Mouse (Mus musculus) limb, embryonic 14.5 days (tissue): ENCODE results near the gene Olfr1006. TPM values are rescaled to one million over a fixed set of nuclear protein-coding genes. Genes with fewer than 3 reads are reported as not detected.

Experiments used
- ATAC-seq: fragments of 200-750 bp; cut with Nextera tagmentation; 2 replicates; pipeline ENCODE4 v1.8.0; 2017; ENCODE audit warnings: low read depth, moderate number of reproducible peaks, moderate TSS enrichment; ENCODE audit not compliant: low FRiP score
- DNase-seq: peaks from one replicate; pipeline ENCODE4 v3.0.0-alpha.2; 2015; ENCODE audit warnings: low spot score
- H3K27ac ChIP-seq: fragments of 300-500 bp; sonication (generic); replicated peaks from 2 replicates; pipeline ENCODE4 v1.5.1; 2014; ENCODE audit warnings: low read depth, mild to moderate bottlenecking, low read length, moderate library complexity, mixed read lengths
- H3K27me3 ChIP-seq: fragments of 300-500 bp; sonication (generic); 2 replicates; pipeline ENCODE4 v1.6.1; 2014; ENCODE audit warnings: low read length, mixed read lengths; ENCODE audit not compliant: control insufficient read depth, insufficient read depth
- H3K36me3 ChIP-seq: fragments of 300-500 bp; sonication (generic); 2 replicates; pipeline ENCODE4 v1.6.1; 2014; ENCODE audit warnings: mild to moderate bottlenecking, low read length, moderate library complexity, mixed read lengths; ENCODE audit not compliant: control insufficient read depth, insufficient read depth
- H3K4me1 ChIP-seq: fragments of 300-500 bp; sonication (generic); 2 replicates; pipeline ENCODE4 v1.6.1; 2014; ENCODE audit warnings: antibody characterized with exemption, low read length, mixed read lengths; ENCODE audit not compliant: control insufficient read depth, insufficient read depth
- H3K4me2 ChIP-seq: fragments of 300-500 bp; sonication (generic); replicated peaks from 2 replicates; pipeline ENCODE4 v1.6.1; 2014; ENCODE audit warnings: low read depth, mild to moderate bottlenecking, low read length, moderate library complexity; ENCODE audit not compliant: severe bottlenecking
- H3K4me3 ChIP-seq: fragments of 300-500 bp; sonication (generic); replicated peaks from 2 replicates; pipeline ENCODE4 v1.5.1; 2014; ENCODE audit warnings: low read length
- H3K9ac ChIP-seq: fragments of 300-500 bp; sonication (generic); 2 replicates; pipeline ENCODE4 v1.6.1; 2014; ENCODE audit warnings: mild to moderate bottlenecking, low read depth, low read length, moderate library complexity; ENCODE audit not compliant: severe bottlenecking
- H3K9me3 ChIP-seq: fragments of 300-500 bp; sonication (generic); 2 replicates; pipeline ENCODE4 v1.6.1; 2016; ENCODE audit warnings: low read length; ENCODE audit not compliant: control insufficient read depth
- POLR2A ChIP-seq: fragments of 200-500 bp; IDR thresholded peaks from 2 replicates; pipeline ENCODE4 v1.8.0; 2012; ENCODE audit warnings: inconsistent platforms, mild to moderate bottlenecking, moderate library complexity, borderline replicate concordance; ENCODE audit not compliant: insufficient read depth, insufficient read length; ENCODE audit errors: extremely low read depth
- WGBS: fragments of 180-500 bp; shearing (Covaris S2); extraction: QIAGEN DNeasy Blood & Tissue Kit; methylation state at CpG from one replicate; pipeline ENCODE4 v1.1.7; 2014; 5-methylcytosine and 5-hydroxymethylcytosine counted together
- polyA plus RNA-seq, 2 experiments: library from polyadenylated mRNA; depleted of rRNA in 1 of 2; stranded (reverse) in 1 of 2; unstranded in 1 of 2; fragments of >200 nt; fragmentation: Nextera tagmentation in 1 of 2; extraction: Ambion mirVana in 1 of 2; gene quantifications; 2 replicates each; pipeline versions ENCODE4 v1.2.1 to v1.2.3; 2012 to 2014

Olfr1006 gene
- polyA plus RNA-seq, 2 experiments = not detected

DNA sequence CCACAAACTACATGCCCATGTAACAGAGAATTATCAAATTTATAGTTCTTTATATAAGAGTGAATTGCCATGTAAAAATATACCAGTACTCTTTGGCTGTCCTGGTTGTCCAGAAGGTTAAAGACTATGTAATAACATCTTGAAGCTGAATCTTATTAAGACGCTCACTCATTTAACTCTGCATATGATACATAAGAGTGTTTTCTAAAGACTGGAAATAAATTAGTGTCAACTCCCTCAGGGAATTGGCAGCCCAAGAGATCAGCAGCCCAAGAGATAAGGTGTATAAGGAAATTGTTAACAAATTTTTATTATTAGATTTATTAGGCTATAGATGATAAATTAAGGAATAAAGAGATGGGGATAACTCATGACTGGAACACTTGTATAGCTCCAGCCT is 28.0 kb downstream of the Olfr1006 start, which contains the start of gene Olfr1002:
Gene Olfr1002, minus strand, starts transcription at position 101 of the 400 bp plus-strand sequence.
- Histone ChIP-seq H3K27me3 (no peaks in the 10 kb centered on the region), H3K36me3 (no peaks in the 10 kb centered on the region), H3K4me1 (no peaks in the 10 kb centered on the region), H3K4me2 (no peak within 1 kb of the TSS), H3K4me3 (no peak within 1 kb of the TSS), H3K9ac (no peak within 1 kb of the TSS), H3K9me3 (no peaks in the 10 kb centered on the region), H3K27ac (no peak within 1 kb of the TSS)
- ATAC-seq = no peak
- DNase-seq = no peak
- TF ChIP-seq POLR2A = no peak
- 89% methylated on average over 1 of the region's 1 CpGs for WGBS

Other genes with a start within 250 kb of the Olfr1006 start
- gene Olfr994, start 242.3 kb downstream of the Olfr1006 start, polyA plus RNA-seq (2012; rRNA removed) = not detected in 2 replicates
- not detected in 2 replicates for gene Olfr994, start 242.3 kb downstream of the Olfr1006 start, polyA plus RNA-seq (2014; fragmentation: Nextera tagmentation; extraction: Ambion mirVana)
- not detected in 2 replicates for gene Olfr995, start 235.1 kb downstream of the Olfr1006 start, polyA plus RNA-seq (2012; rRNA removed)
- gene Olfr995, start 235.1 kb downstream of the Olfr1006 start, polyA plus RNA-seq (2014; fragmentation: Nextera tagmentation; extraction: Ambion mirVana) = not detected in 2 replicates
- 2.2 and 3.9 TPM in 2 replicates for gene 4833423E24Rik, start 159.7 kb downstream of the Olfr1006 start, polyA plus RNA-seq (2012; rRNA removed)
- 4.9 and 7.2 TPM in 2 replicates for gene 4833423E24Rik, start 159.7 kb downstream of the Olfr1006 start, polyA plus RNA-seq (2014; fragmentation: Nextera tagmentation; extraction: Ambion mirVana)
- not detected in 2 replicates for gene Olfr996, start 99.6 kb downstream of the Olfr1006 start, polyA plus RNA-seq (2012; rRNA removed)
- not detected in 2 replicates for gene Olfr996, start 99.6 kb downstream of the Olfr1006 start, polyA plus RNA-seq (2014; fragmentation: Nextera tagmentation; extraction: Ambion mirVana)
- not detected in 2 replicates for gene Olfr998, start 89.8 kb downstream of the Olfr1006 start, polyA plus RNA-seq (2012; rRNA removed)
- not detected in 2 replicates for gene Olfr998, start 89.8 kb downstream of the Olfr1006 start, polyA plus RNA-seq (2014; fragmentation: Nextera tagmentation; extraction: Ambion mirVana)
- not detected in 2 replicates for gene Olfr1000, start 66.9 kb downstream of the Olfr1006 start, polyA plus RNA-seq (2012; rRNA removed)
- not detected in 2 replicates for gene Olfr1000, start 66.9 kb downstream of the Olfr1006 start, polyA plus RNA-seq (2014; fragmentation: Nextera tagmentation; extraction: Ambion mirVana)
- not detected in 2 replicates for gene Olfr1002, start 28.1 kb downstream of the Olfr1006 start, polyA plus RNA-seq (2012; rRNA removed)
- gene Olfr1002, start 28.1 kb downstream of the Olfr1006 start, polyA plus RNA-seq (2014; fragmentation: Nextera tagmentation; extraction: Ambion mirVana) = not detected in 2 replicates
- not detected in 2 replicates for gene Olfr154, start 14.3 kb downstream of the Olfr1006 start, polyA plus RNA-seq (2012; rRNA removed)
- gene Olfr154, start 14.3 kb downstream of the Olfr1006 start, polyA plus RNA-seq (2014; fragmentation: Nextera tagmentation; extraction: Ambion mirVana) = not detected in 2 replicates
- not detected in 2 replicates for gene Olfr1008, start 10.7 kb upstream of the Olfr1006 start, polyA plus RNA-seq (2012; rRNA removed)
- gene Olfr1008, start 10.7 kb upstream of the Olfr1006 start, polyA plus RNA-seq (2014; fragmentation: Nextera tagmentation; extraction: Ambion mirVana) = not detected in 2 replicates
- not detected in 2 replicates for gene Olfr1009, start 36.7 kb upstream of the Olfr1006 start, polyA plus RNA-seq (2012; rRNA removed)
- not detected in 2 replicates for gene Olfr1009, start 36.7 kb upstream of the Olfr1006 start, polyA plus RNA-seq (2014; fragmentation: Nextera tagmentation; extraction: Ambion mirVana)
- gene Olfr1012, start 84.0 kb upstream of the Olfr1006 start, polyA plus RNA-seq (2012; rRNA removed) = not detected in 2 replicates
- not detected in 2 replicates for gene Olfr1012, start 84.0 kb upstream of the Olfr1006 start, polyA plus RNA-seq (2014; fragmentation: Nextera tagmentation; extraction: Ambion mirVana)
- not detected in 2 replicates for gene Olfr1013, start 88.3 kb upstream of the Olfr1006 start, polyA plus RNA-seq (2012; rRNA removed)
- not detected in 2 replicates for gene Olfr1013, start 88.3 kb upstream of the Olfr1006 start, polyA plus RNA-seq (2014; fragmentation: Nextera tagmentation; extraction: Ambion mirVana)
- gene Olfr1014, start 93.9 kb upstream of the Olfr1006 start, polyA plus RNA-seq (2012; rRNA removed) = not detected in 2 replicates
- gene Olfr1014, start 93.9 kb upstream of the Olfr1006 start, polyA plus RNA-seq (2014; fragmentation: Nextera tagmentation; extraction: Ambion mirVana) = not detected in 2 replicates
- gene Olfr1015, start 103.2 kb upstream of the Olfr1006 start, polyA plus RNA-seq (2012; rRNA removed) = not detected in 2 replicates
- gene Olfr1015, start 103.2 kb upstream of the Olfr1006 start, polyA plus RNA-seq (2014; fragmentation: Nextera tagmentation; extraction: Ambion mirVana) = not detected in 2 replicates
- not detected in 2 replicates for gene Olfr1016, start 123.8 kb upstream of the Olfr1006 start, polyA plus RNA-seq (2012; rRNA removed)
- not detected in 2 replicates for gene Olfr1016, start 123.8 kb upstream of the Olfr1006 start, polyA plus RNA-seq (2014; fragmentation: Nextera tagmentation; extraction: Ambion mirVana)
- not detected in 2 replicates for gene Olfr1018, start 139.7 kb upstream of the Olfr1006 start, polyA plus RNA-seq (2012; rRNA removed)
- gene Olfr1018, start 139.7 kb upstream of the Olfr1006 start, polyA plus RNA-seq (2014; fragmentation: Nextera tagmentation; extraction: Ambion mirVana) = not detected in 2 replicates
- gene Olfr1019, start 166.7 kb upstream of the Olfr1006 start, polyA plus RNA-seq (2012; rRNA removed) = not detected in 2 replicates
- not detected in 2 replicates for gene Olfr1019, start 166.7 kb upstream of the Olfr1006 start, polyA plus RNA-seq (2014; fragmentation: Nextera tagmentation; extraction: Ambion mirVana)
- not detected in 2 replicates for gene Olfr1020, start 168.3 kb upstream of the Olfr1006 start, polyA plus RNA-seq (2012; rRNA removed)
- not detected in 2 replicates for gene Olfr1020, start 168.3 kb upstream of the Olfr1006 start, polyA plus RNA-seq (2014; fragmentation: Nextera tagmentation; extraction: Ambion mirVana)
- gene Olfr1022, start 189.8 kb upstream of the Olfr1006 start, polyA plus RNA-seq (2012; rRNA removed) = not detected in 2 replicates
- not detected in 2 replicates for gene Olfr1022, start 189.8 kb upstream of the Olfr1006 start, polyA plus RNA-seq (2014; fragmentation: Nextera tagmentation; extraction: Ambion mirVana)
- gene Olfr1023, start 206.9 kb upstream of the Olfr1006 start, polyA plus RNA-seq (2012; rRNA removed) = not detected in 2 replicates
- gene Olfr1023, start 206.9 kb upstream of the Olfr1006 start, polyA plus RNA-seq (2014; fragmentation: Nextera tagmentation; extraction: Ambion mirVana) = not detected in 2 replicates
- not detected in 2 replicates for gene Olfr1024, start 226.3 kb upstream of the Olfr1006 start, polyA plus RNA-seq (2012; rRNA removed)
- gene Olfr1024, start 226.3 kb upstream of the Olfr1006 start, polyA plus RNA-seq (2014; fragmentation: Nextera tagmentation; extraction: Ambion mirVana) = not detected in 2 replicates
- gene Olfr1025-ps1, start 236.4 kb upstream of the Olfr1006 start, polyA plus RNA-seq (2012; rRNA removed) = not detected in 2 replicates
- not detected in 2 replicates for gene Olfr1025-ps1, start 236.4 kb upstream of the Olfr1006 start, polyA plus RNA-seq (2014; fragmentation: Nextera tagmentation; extraction: Ambion mirVana)
- not detected in 2 replicates for gene Olfr1026, start 242.8 kb upstream of the Olfr1006 start, polyA plus RNA-seq (2012; rRNA removed)
- gene Olfr1026, start 242.8 kb upstream of the Olfr1006 start, polyA plus RNA-seq (2014; fragmentation: Nextera tagmentation; extraction: Ambion mirVana) = not detected in 2 replicates